Mouse (Mus musculus): Measurements from ENCODE around the gene Flcn. TPM values are rescaled to one million over a fixed set of nuclear protein-coding genes. Genes with fewer than 3 reads are reported as not detected.

Gene Flcn
- 100 to 1,000 TPM in 1 of 2 experiments, 10 to 100 TPM in 1; 81.5 to 119 TPM for total RNA-seq (2023)

DNA sequence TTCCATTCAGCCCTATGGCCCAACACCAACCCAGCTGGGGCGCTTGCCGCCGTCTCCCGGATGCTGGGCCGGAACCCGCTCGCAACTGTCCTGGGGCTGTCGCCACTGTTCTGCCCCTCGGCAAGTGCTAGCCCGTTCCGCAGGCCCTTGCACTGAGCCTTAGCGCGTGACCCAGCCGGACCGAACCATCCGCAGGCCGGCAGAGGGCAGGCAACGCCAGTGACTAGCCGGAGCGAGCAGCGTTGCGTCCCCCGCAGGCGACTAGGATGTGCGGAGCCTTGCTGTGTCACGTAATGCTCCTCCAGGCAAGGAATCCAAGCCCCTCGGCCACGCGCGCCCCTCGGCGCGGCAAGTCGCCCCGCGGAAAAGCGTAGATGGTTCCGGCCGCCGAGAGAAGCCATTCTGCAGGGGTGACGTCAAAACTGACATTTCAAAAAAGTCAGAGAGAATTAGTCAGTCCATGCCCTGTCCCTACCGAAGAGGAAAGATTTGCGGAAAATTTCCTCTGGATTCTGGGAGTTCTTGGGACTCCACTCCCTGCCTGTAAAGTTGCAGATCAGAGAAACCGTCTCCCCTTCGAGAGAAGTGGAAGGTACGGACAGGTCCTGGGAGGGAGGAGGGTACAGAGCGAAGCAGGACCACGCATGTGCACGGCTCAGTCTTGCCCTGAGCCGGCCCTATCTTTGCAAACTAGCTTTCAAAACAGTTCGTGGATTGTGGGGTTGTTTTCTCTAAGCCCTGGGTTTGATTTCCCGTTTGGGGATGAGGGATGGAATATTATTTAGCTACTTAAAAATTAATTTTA is at the start of gene Flcn:
Gene Flcn, minus strand, starts transcription at position 347 of the 805 bp plus-strand sequence.

DNA sequence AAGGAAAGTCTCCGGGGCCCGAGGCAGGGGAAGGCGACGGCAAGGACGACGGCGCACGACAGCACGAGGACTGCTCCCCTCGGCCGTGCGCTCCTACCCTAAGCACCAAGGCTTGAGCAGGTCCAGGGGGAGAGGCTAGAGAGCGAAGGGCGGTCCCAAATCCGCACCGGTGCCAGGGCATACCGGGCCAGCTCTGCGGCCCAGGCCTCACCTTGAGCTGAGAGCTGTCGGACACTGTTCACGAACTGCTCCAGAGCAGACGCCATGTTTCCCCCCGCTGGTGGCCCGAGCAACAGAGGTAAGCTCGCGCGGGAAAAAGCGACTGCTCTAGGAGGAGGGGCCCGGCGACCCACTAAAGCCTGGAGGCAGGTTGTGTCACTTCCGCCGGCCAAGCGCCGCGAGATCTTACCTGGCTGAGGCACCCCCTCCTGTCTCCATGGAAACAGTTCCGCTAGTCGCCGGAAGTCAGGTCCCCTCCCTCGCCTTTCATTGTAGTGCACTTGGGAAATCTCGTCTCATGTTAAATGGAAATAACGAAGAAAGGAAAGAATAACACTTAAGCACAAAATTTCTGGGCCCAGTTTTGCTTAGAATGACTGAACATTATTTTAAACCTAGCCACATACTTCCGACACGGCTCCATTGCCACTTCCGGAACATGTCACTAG is 29.8 kb upstream of the Flcn start, which contains the start of gene Cops3:
Gene Cops3, minus strand, starts transcription at position 380 of the 668 bp plus-strand sequence.

GRCm38 (mm10) chr11:59839008-59839458 is 29.2 kb upstream of the Flcn start, which contains the start of gene Nt5m:
Gene Nt5m, plus strand, starts transcription at chr11:59839447.

DNA sequence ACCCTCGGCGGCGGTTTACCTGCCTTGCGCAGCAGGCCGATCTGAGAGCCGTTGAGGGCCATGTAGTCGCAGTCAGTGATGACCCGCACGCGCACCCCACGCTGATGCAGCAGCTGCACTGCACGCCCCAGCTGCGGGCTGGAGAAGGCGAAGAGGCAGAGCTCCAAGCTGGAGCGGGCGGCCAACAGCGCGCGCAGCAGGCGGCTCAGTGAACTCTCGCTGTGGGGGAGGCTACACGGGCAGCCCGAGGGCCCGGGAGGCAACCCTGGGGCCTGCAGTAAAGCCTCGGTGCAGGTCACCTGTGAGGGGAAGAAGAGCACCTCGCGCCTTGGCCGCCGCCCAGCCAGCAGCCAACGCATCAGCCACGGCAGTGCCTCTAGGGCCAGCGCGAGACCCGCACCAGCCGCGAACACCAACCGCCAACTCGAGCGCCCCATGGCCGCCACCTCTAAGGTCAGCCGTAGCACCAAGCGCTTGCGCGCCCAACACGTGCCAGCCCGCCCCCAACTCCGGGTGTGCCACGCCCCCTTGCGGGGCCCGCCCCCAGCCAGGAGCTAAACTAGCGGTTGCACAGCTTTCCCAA is 22.5 kb downstream of the Flcn start, which contains the start of gene Pld6:
Gene Pld6, minus strand, starts transcription at position 447 of the 583 bp plus-strand sequence.

Other genes with a start within 250 kb of the Flcn start
- not detected for gene Olfr222, start 233.8 kb downstream of the Flcn start, total RNA-seq (2023)
- gene Olfr223, start 216.7 kb downstream of the Flcn start, total RNA-seq (2023) = not detected
- gene Mprip, start 148.7 kb downstream of the Flcn start, total RNA-seq (2023) = 100 to 1,000 TPM; 102 to 110 TPM
- gene Pld6, start 22.4 kb downstream of the Flcn start, total RNA-seq (2023) = under 1 TPM in 1 of 2 experiments, not detected in 1; 0.44 TPM
- gene Nt5m, start 29.4 kb upstream of the Flcn start, total RNA-seq (2023) = 10 to 100 TPM in 1 of 2 experiments, 1 to 10 TPM in 1; 9.8 to 12.2 TPM
- gene Cops3, start 29.8 kb upstream of the Flcn start, total RNA-seq (2023) = 10 to 100 TPM; 89.8 to 93.1 TPM
- gene Med9, start 138.2 kb upstream of the Flcn start, total RNA-seq (2023) = 10 to 100 TPM in 1 of 2 experiments, 1 to 10 TPM in 1; 7.4 to 10.6 TPM
- gene Rasd1, start 154.9 kb upstream of the Flcn start, total RNA-seq (2023) = 10 to 100 TPM in 1 of 2 experiments, 1 to 10 TPM in 1; 7.2 to 10.6 TPM
- 1 to 10 TPM; 2.6 to 2.8 TPM for gene Pemt, start 236.5 kb upstream of the Flcn start, total RNA-seq (2023)

Measured in B cell, adult 67 days (primary cell).